Mouse (Mus musculus) midbrain, embryonic 15.5 days (tissue): ENCODE measurements around the gene Ccnt1. TPM values are rescaled to one million over a fixed set of nuclear protein-coding genes. Genes with fewer than 3 reads are reported as not detected.

Source experiments
- ATAC-seq: fragments of 200-750 bp; cut with Nextera tagmentation; replicated peaks from 2 replicates; pipeline ENCODE4 v1.8.0; 2017; ENCODE audit warnings: moderate TSS enrichment
- H3K27ac ChIP-seq: fragments of 300-500 bp; sonication (generic); 2 replicates; pipeline ENCODE4 v1.5.1; 2015; ENCODE audit warnings: mild to moderate bottlenecking, inconsistent platforms
- H3K27me3 ChIP-seq: fragments of 300-500 bp; sonication (generic); replicated peaks from 2 replicates; pipeline ENCODE4 v1.6.1; 2015; ENCODE audit warnings: inconsistent platforms
- H3K36me3 ChIP-seq: fragments of 300-500 bp; sonication (generic); replicated peaks from 2 replicates; pipeline ENCODE4 v1.6.1; 2015; ENCODE audit warnings: inconsistent platforms
- H3K4me1 ChIP-seq: fragments of 300-500 bp; sonication (generic); 2 replicates; pipeline ENCODE4 v1.6.1; 2015; ENCODE audit warnings: inconsistent platforms
- H3K4me2 ChIP-seq: fragments of 300-500 bp; sonication (generic); 2 replicates; pipeline ENCODE4 v1.6.1; 2015; ENCODE audit warnings: inconsistent platforms, mild to moderate bottlenecking, moderate library complexity
- H3K4me3 ChIP-seq: fragments of 300-500 bp; sonication (generic); 2 replicates; pipeline ENCODE4 v1.5.1; 2015; ENCODE audit warnings: mild to moderate bottlenecking, inconsistent platforms
- H3K9ac ChIP-seq: fragments of 300-500 bp; sonication (generic); 2 replicates; pipeline ENCODE4 v1.6.1; 2015; ENCODE audit warnings: mild to moderate bottlenecking, inconsistent platforms
- H3K9me3 ChIP-seq: fragments of 300-500 bp; sonication (generic); 2 replicates; pipeline ENCODE4 v1.6.1; 2016; ENCODE audit warnings: inconsistent platforms
- WGBS: fragments of 180-500 bp; shearing (Covaris S2); methylation state at CpG from one replicate; pipeline ENCODE4 v1.1.7; 2015; ENCODE audit warnings: mixed read lengths; 5-methylcytosine and 5-hydroxymethylcytosine counted together
- polyA plus RNA-seq: library from polyadenylated mRNA; unstranded; fragments of >200 nt; fragmentation: Nextera tagmentation; extraction: Ambion mirVana; gene quantifications from 2 replicates; pipeline ENCODE4 v1.2.1, GENCODE M21; 2015

Ccnt1 gene
- polyA plus RNA-seq, 1 experiment from 2014 or later, result 72.6 TPM

DNA sequence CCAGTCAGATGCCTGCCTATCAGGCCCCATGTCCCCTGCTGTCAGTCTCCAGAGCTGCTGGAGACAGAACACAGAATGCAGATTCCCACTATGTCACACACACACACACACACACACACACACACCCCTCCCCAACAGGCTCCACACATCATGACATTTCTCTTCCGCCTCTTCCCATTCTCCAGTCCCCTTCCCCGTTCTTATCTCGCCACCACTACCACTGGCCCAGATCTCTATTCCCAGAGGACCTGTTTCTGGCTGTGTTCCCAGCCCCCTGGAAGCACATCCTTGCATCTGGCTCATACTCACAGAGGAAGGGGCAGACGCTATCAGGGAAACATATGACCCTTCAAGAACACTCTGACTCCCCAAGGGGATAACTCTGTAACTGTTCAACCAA lies 36.8 kb upstream of the Ccnt1 start:
- H3K4me1 ChIP-seq, result peaks cover 46% of the 10 kb centered on the region
- H3K9me3 ChIP-seq, result no peaks in the 10 kb centered on the region
- H3K4me3 ChIP-seq, result peak overlapping the region; percentile 87; the same call in 1 of the 2 replicates
- H3K27me3 ChIP-seq, result no peaks in the 10 kb centered on the region
- peak overlapping the region; percentile 74 for H3K4me2 ChIP-seq
- 25% methylated on average over 4 of the region's 4 CpGs for whole genome bisulfite sequencing
- H3K36me3 ChIP-seq, result peaks cover 16% of the 10 kb centered on the region; the same call in 1 of the 2 replicates
- H3K27ac ChIP-seq, result no peak overlapping the region
- 0 out of 2 replicates have a peak overlapping the region, but pooled peaks have one; percentile 20 for H3K9ac ChIP-seq
- ATAC-seq, result no peak

DNA sequence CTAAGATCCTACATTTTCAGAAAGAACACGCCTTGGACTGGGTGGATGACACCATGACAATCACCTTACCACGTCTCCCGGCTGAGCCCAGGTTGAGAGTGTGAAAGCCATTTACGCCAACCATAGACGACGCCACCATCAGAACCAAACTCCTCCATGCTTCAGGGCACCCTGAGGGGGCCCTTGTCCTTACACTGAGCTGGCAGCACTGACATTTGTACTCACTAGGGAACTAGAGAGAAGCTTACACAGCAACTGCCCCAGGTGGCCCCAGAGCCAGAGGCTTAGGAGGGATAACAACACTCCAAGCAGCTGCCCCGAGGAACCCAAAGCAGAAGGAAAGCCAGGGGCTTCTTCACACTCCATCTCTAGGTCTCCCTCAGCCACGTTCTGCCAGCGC lies 36.0 kb upstream of the Ccnt1 start:
- peaks cover 49% of the 10 kb centered on the region for H3K4me1 ChIP-seq
- H3K9me3 ChIP-seq, result no peaks in the 10 kb centered on the region
- H3K4me3 ChIP-seq, result no peak overlapping the region
- no peak overlapping the region for H3K4me2 ChIP-seq
- H3K27ac ChIP-seq, result no peak overlapping the region
- H3K36me3 ChIP-seq, result peaks cover 16% of the 10 kb centered on the region; the same call in 1 of the 2 replicates
- H3K9ac ChIP-seq, result no peak overlapping the region
- H3K27me3 ChIP-seq, result no peaks in the 10 kb centered on the region
- no peak for ATAC-seq
- whole genome bisulfite sequencing, result 60% methylated on average over 9 of the region's 9 CpGs

GRCm38 (mm10) chr15:98606051-98606536 lies 35.4 kb upstream of the Ccnt1 start:
- 93% methylated on average over 12 of the region's 12 CpGs for WGBS
- no peak for ATAC-seq
- Histone ChIP-seq H3K9ac (no peak overlapping the region), H3K4me3 (no peak overlapping the region), H3K36me3 (peaks cover 16% of the 10 kb centered on the region; the same call in 1 of the 2 replicates), H3K4me1 (peaks cover 49% of the 10 kb centered on the region), H3K27ac (no peak overlapping the region), H3K9me3 (no peaks in the 10 kb centered on the region), H3K27me3 (no peaks in the 10 kb centered on the region), H3K4me2 (no peak overlapping the region)

- no peak overlapping the region for H3K9ac ChIP-seq
- ATAC-seq, result no peak
- 95% methylated on average over 24 of the region's 24 CpGs for WGBS
- peaks cover 41% of the 10 kb centered on the region for H3K4me1 ChIP-seq
- H3K9me3 ChIP-seq, result no peaks in the 10 kb centered on the region
- no peak overlapping the region for H3K4me2 ChIP-seq
- no peak overlapping the region for H3K27ac ChIP-seq
- no peaks in the 10 kb centered on the region for H3K27me3 ChIP-seq
- H3K36me3 ChIP-seq, result peaks cover 16% of the 10 kb centered on the region; the same call in 1 of the 2 replicates
- no peak overlapping the region for H3K4me3 ChIP-seq
These were observed 33.4 kb upstream of the Ccnt1 start for GRCm38 (mm10) chr15:98604041-98604575.

GRCm38 (mm10) chr15:98602921-98603458 lies 32.3 kb upstream of the Ccnt1 start:
- Histone ChIP-seq H3K27ac (no peak overlapping the region), H3K9ac (no peak overlapping the region), H3K4me3 (no peak overlapping the region), H3K4me2 (no peak overlapping the region; the same call in 1 of the 2 replicates), H3K27me3 (no peaks in the 10 kb centered on the region), H3K9me3 (no peaks in the 10 kb centered on the region), H3K4me1 (peaks cover 33% of the 10 kb centered on the region), H3K36me3 (peaks cover 20% of the 10 kb centered on the region; the same call in 1 of the 2 replicates)
- ATAC-seq, result no peak
- 72% methylated on average over 4 of the region's 4 CpGs for WGBS

- no peaks in the 10 kb centered on the region for H3K27me3 ChIP-seq
- WGBS, result 62% methylated on average over 13 of the region's 13 CpGs
- H3K9me3 ChIP-seq, result no peaks in the 10 kb centered on the region
- H3K27ac ChIP-seq, result no peak overlapping the region
- H3K4me1 ChIP-seq, result peaks cover 26% of the 10 kb centered on the region
- no peak overlapping the region for H3K4me3 ChIP-seq
- peaks cover 24% of the 10 kb centered on the region; the same call in 1 of the 2 replicates for H3K36me3 ChIP-seq
- H3K4me2 ChIP-seq, result peak overlapping the region; percentile 8; the same call in 1 of the 2 replicates
- no peak overlapping the region for H3K9ac ChIP-seq
- no peak for ATAC-seq
These were observed 31.6 kb upstream of the Ccnt1 start for GRCm38 (mm10) chr15:98602191-98602881.

GRCm38 (mm10) chr15:98601832-98602190 lies 31.1 kb upstream of the Ccnt1 start:
- no peak overlapping the region for H3K27ac ChIP-seq
- peaks cover 21% of the 10 kb centered on the region for H3K4me1 ChIP-seq
- no peak overlapping the region for H3K4me3 ChIP-seq
- H3K9ac ChIP-seq, result no peak overlapping the region
- peaks cover 28% of the 10 kb centered on the region; the same call in 1 of the 2 replicates for H3K36me3 ChIP-seq
- no peaks in the 10 kb centered on the region for H3K27me3 ChIP-seq
- 77% methylated on average over 7 of the region's 7 CpGs for WGBS
- H3K9me3 ChIP-seq, result no peaks in the 10 kb centered on the region
- ATAC-seq, result no peak
- H3K4me2 ChIP-seq, result no peak overlapping the region

DNA sequence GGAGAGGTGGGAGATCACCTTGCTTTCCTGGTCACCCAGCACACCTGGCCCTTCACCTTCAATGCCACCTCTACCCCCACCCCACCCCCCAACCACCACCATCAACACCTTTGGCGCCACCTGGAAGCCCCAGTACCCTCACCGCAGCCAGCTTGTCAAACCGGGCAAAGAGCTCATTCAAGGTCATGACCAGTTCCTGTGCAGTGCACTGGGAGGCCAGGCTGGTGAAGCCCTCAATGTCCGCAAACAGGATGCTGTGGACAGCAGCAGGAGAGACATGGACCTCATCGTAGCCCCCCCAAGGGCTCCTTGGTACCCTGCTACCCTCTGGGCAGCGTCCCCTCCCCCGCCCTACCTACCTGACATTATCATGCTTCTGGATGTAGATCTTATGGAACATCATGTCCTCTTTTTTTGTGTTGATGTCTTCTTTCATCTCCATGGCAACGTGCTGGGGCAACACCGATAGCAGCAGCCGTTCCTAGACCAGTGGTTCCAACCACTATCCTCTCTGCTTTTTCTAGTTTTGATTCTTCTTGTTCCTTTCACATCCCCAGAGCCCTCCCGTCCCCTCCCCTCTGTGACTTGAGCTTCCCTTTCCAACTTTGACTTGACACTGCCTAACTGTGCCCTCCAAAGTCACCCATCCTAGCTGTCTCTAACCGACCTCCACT lies 29.4 kb upstream of the Ccnt1 start:
- no peak overlapping the region for H3K27ac ChIP-seq
- WGBS, result 80% methylated on average over 12 of the region's 12 CpGs

DNA sequence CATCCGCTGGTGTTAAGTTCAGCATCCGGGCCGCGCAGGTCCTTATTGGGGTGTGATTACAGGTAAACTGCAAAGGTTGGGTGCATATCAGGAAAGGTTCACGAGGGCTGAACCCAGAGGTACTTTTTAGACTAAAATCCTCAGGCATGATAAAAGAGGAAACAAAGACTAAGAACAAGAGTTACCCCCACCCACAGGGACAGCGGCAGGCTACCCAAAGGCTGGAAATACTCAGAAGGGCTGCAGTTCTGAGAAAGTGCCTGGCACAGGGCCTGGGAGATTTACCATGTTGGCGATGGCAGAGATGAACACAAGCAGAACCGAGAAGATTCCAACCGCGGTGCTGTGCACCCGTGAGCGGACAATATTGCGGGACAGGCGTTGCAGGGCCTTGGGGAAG lies 25.9 kb upstream of the Ccnt1 start:
- Histone ChIP-seq H3K4me1 (no peaks in the 10 kb centered on the region), H3K36me3 (peaks cover 39% of the 10 kb centered on the region), H3K27ac (no peak overlapping the region), H3K9ac (no peak overlapping the region), H3K27me3 (no peaks in the 10 kb centered on the region), H3K9me3 (no peaks in the 10 kb centered on the region), H3K4me2 (no peak overlapping the region), H3K4me3 (no peak overlapping the region)
- no peak for ATAC-seq
- 95% methylated on average over 14 of the region's 14 CpGs for WGBS

More for the DNA sequence above, 29.4 kb upstream of the Ccnt1 start:
- Histone ChIP-seq H3K27me3 (no peaks in the 10 kb centered on the region), H3K4me1 (peaks cover 13% of the 10 kb centered on the region), H3K4me2 (no peak overlapping the region), H3K36me3 (peaks cover 38% of the 10 kb centered on the region), H3K4me3 (no peak overlapping the region), H3K9ac (no peak overlapping the region), H3K9me3 (no peaks in the 10 kb centered on the region)
- ATAC-seq, result no peak

GRCm38 (mm10) chr15:98595049-98595448 lies 24.3 kb upstream of the Ccnt1 start:
- H3K9me3 ChIP-seq, result no peaks in the 10 kb centered on the region
- no peak overlapping the region for H3K9ac ChIP-seq
- ATAC-seq, result no peak
- H3K4me2 ChIP-seq, result no peak overlapping the region
- no peak overlapping the region for H3K4me3 ChIP-seq
- H3K4me1 ChIP-seq, result no peaks in the 10 kb centered on the region
- peaks cover 41% of the 10 kb centered on the region for H3K36me3 ChIP-seq
- no peaks in the 10 kb centered on the region for H3K27me3 ChIP-seq
- H3K27ac ChIP-seq, result no peak overlapping the region
- 91% methylated on average over 5 of the region's 5 CpGs for WGBS

GRCm38 (mm10) chr15:98594193-98594592 lies 23.5 kb upstream of the Ccnt1 start:
- Histone ChIP-seq H3K9me3 (no peaks in the 10 kb centered on the region), H3K27ac (no peak overlapping the region), H3K27me3 (no peaks in the 10 kb centered on the region), H3K4me1 (no peaks in the 10 kb centered on the region), H3K4me2 (no peak overlapping the region), H3K4me3 (no peak overlapping the region), H3K36me3 (peaks cover 41% of the 10 kb centered on the region), H3K9ac (no peak overlapping the region)
- no peak for ATAC-seq
- 89% methylated on average over 19 of the region's 19 CpGs for WGBS

DNA sequence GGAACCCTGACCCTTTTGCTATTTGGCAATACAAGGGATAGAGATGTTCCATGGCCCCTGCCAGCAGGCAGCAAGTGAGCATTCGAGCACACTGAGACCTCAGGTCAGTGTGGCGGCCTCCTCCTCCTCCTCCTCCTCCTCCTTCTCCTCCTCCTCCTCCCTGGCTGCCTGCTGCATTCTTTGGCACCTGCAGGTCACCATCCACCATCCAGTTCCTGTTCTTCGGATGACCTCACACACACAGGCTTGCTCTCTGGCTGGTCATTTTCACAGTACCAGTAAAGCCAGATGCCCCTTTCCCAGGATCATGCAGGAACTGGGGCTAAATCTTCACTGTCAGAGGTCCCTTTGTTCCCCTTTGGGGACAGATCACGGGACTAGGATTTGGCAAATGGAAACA lies 20.7 kb upstream of the Ccnt1 start:
- no peak for ATAC-seq
- H3K27ac ChIP-seq, result no peak overlapping the region
- H3K9ac ChIP-seq, result no peak overlapping the region
- H3K4me1 ChIP-seq, result no peaks in the 10 kb centered on the region
- H3K4me3 ChIP-seq, result no peak overlapping the region
- WGBS, result 81% methylated on average over 4 of the region's 4 CpGs
- H3K4me2 ChIP-seq, result no peak overlapping the region
- H3K36me3 ChIP-seq, result peaks cover 26% of the 10 kb centered on the region
- no peaks in the 10 kb centered on the region for H3K27me3 ChIP-seq
- no peaks in the 10 kb centered on the region for H3K9me3 ChIP-seq
